Mouse (Mus musculus) telencephalon, adult 2 months (tissue): ENCODE measurements around the gene Gm21440.
"Not testable (repeated sequence)": the region's sequence is repeated elsewhere in the genome, so short reads cannot be mapped to it uniquely, and the experiment has no call there.

Source experiments
- DNase-seq: peaks from one replicate; pipeline ENCODE4 v3.0.0-alpha.2; 2011; ENCODE audit warnings: low read depth, low spot score

Gene Gm21440

DNA sequence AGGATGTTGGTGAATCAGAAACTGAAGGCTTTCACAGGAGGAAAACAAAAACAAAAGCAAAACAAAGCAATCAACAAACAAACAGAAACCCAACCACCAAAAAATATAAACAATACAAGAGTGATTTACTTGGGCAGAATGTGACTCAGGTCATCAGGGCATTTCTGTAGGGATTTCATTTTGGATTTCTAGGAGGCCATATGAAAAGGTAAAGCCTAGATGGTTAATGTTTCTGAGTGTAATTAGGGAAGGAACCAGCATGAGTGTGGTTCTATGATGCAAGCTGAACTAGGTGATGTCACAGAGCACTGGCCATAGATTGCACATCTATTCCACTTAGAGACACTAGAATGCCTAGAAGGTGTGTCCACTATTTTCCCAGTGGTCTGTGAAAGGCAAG is at the start of gene Gm21440, which contains the start of gene Gm21454:
TSS of gene Gm21440 (plus strand) at position 301 of the 400 bp plus-strand sequence.
TSS of gene Gm21454 (plus strand) at position 352 of the 400 bp plus-strand sequence.
- not testable (repeated sequence) for DNase-seq

DNA sequence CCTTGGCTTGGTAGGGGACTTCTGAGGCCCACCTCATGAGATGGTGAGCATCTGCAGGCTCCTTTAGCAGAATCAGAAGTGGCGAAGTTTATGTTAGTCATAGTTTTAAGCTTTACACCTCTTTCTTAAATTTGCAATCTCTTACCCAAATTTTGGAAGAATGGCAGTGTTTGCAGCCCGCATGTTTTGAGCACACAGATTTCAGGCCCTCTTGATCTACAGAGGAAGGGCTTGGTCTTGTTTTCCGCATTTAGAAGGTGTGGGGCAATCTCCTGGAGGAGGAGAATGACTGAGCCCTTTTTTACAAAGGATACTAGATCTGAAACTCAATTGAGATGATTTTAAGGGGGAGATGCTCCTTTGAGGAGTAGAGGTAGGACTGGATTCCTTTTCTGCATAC is 28.4 kb upstream of the Gm21440 start, which contains the start of gene Gm21828:
TSS of gene Gm21828 (minus strand) at position 101 of the 400 bp plus-strand sequence.
- DNase-seq: not testable (repeated sequence)
